Mouse (Mus musculus) hindbrain, embryonic 16.5 days (tissue): ENCODE measurements around the gene Rnase1. TPM values are rescaled to one million over a fixed set of nuclear protein-coding genes. Genes with fewer than 3 reads are reported as not detected.
"Not testable (repeated sequence)": the region's sequence is repeated elsewhere in the genome, so short reads cannot be mapped to it uniquely, and the experiment has no call there.

ENCODE experiments used
- ATAC-seq: fragments of 200-750 bp; cut with Nextera tagmentation; 2 replicates; pipeline ENCODE4 v1.8.0; 2017; ENCODE audit warnings: moderate TSS enrichment, moderate library complexity
- H3K27ac ChIP-seq: fragments of 300-500 bp; sonication (generic); 2 replicates; pipeline ENCODE4 v1.5.1; 2014; ENCODE audit warnings: low read depth, mild to moderate bottlenecking, control low read depth, low read length, moderate library complexity
- H3K27me3 ChIP-seq: fragments of 300-500 bp; sonication (generic); replicated peaks from 2 replicates; pipeline ENCODE4 v1.6.1; 2014; ENCODE audit warnings: low read length; ENCODE audit not compliant: control insufficient read depth, insufficient read depth
- H3K36me3 ChIP-seq: fragments of 300-500 bp; sonication (generic); 2 replicates; pipeline ENCODE4 v1.6.1; 2014; ENCODE audit warnings: mild to moderate bottlenecking, low read length, moderate library complexity, mixed read lengths; ENCODE audit not compliant: control insufficient read depth, insufficient read depth
- H3K4me1 ChIP-seq: fragments of 300-500 bp; sonication (generic); 2 replicates; pipeline ENCODE4 v1.6.1; 2014; ENCODE audit warnings: low read depth, low read length; ENCODE audit not compliant: control insufficient read depth, insufficient read depth
- H3K4me2 ChIP-seq: fragments of 300-500 bp; sonication (generic); 2 replicates; pipeline ENCODE4 v1.6.1; 2014; ENCODE audit warnings: mild to moderate bottlenecking, low read length, control low read depth, moderate library complexity
- H3K4me3 ChIP-seq: fragments of 300-500 bp; sonication (generic); 2 replicates; pipeline ENCODE4 v1.5.1; 2014; ENCODE audit warnings: mild to moderate bottlenecking, low read length, control low read depth, moderate library complexity
- H3K9ac ChIP-seq: fragments of 300-500 bp; sonication (generic); 2 replicates; pipeline ENCODE4 v1.6.1; 2014; ENCODE audit warnings: low read depth, mild to moderate bottlenecking, control low read depth, low read length, moderate library complexity
- H3K9me3 ChIP-seq: fragments of 300-500 bp; sonication (generic); 2 replicates; pipeline ENCODE4 v1.6.1; 2014; ENCODE audit warnings: mild to moderate bottlenecking, low read length, moderate library complexity; ENCODE audit not compliant: control insufficient read depth
- WGBS: fragments of 180-500 bp; shearing (Covaris S2); extraction: QIAGEN DNeasy Blood & Tissue Kit; methylation state at CpG from one replicate; pipeline ENCODE4 v1.1.7; 2014; 5-methylcytosine and 5-hydroxymethylcytosine counted together
- polyA plus RNA-seq: library from polyadenylated mRNA; unstranded; fragments of >200 nt; fragmentation: Nextera tagmentation; extraction: Ambion mirVana; gene quantifications from 2 replicates; pipeline ENCODE4 v1.2.1, GENCODE M21; 2015

Rnase1 gene
- 0.84 and 0.96 TPM in 2 replicates for polyA plus RNA-seq

- no peaks in the 10 kb centered on the region for H3K9me3 ChIP-seq
- no peaks in the 10 kb centered on the region for H3K4me1 ChIP-seq
- H3K4me2 ChIP-seq, result no peak within 1 kb of the TSS
- no peak within 1 kb of the TSS for H3K4me3 ChIP-seq
- H3K27ac ChIP-seq, result no peak within 1 kb of the TSS
- H3K36me3 ChIP-seq, result no peaks in the 10 kb centered on the region
- no peak for ATAC-seq
- WGBS, result 37% methylated on average over 2 of the region's 2 CpGs
- H3K9ac ChIP-seq, result no peak within 1 kb of the TSS
- no peaks in the 10 kb centered on the region for H3K27me3 ChIP-seq
These were observed at the start of gene Rnase1 for GRCm38 (mm10) chr14:51146685-51147084. Gene Rnase1 (minus strand): TSS chr14:51146785.

GRCm38 (mm10) chr14:51195681-51196080 lies 49.1 kb upstream of the Rnase1 start:
- no peaks in the 10 kb centered on the region for H3K36me3 ChIP-seq
- H3K4me2 ChIP-seq, result no peak overlapping the region
- no peak overlapping the region for H3K9ac ChIP-seq
- no peak overlapping the region for H3K4me3 ChIP-seq
- no peaks in the 10 kb centered on the region for H3K27me3 ChIP-seq
- no peak overlapping the region for H3K27ac ChIP-seq
- H3K4me1 ChIP-seq, result no peaks in the 10 kb centered on the region
- H3K9me3 ChIP-seq, result no peaks in the 10 kb centered on the region
- no peak for ATAC-seq
- 96% methylated on average over 4 of the region's 4 CpGs for WGBS

- H3K36me3 ChIP-seq, H3K4me3 ChIP-seq, H3K4me2 ChIP-seq, H3K4me1 ChIP-seq, H3K9ac ChIP-seq, H3K9me3 ChIP-seq, H3K27ac ChIP-seq, ATAC-seq, H3K27me3 ChIP-seq: not testable (repeated sequence)
- 85% methylated on average over 2 of the region's 2 CpGs for WGBS
These were observed 34.5 kb upstream of the Rnase1 start for GRCm38 (mm10) chr14:51181051-51181450.

GRCm38 (mm10) chr14:51173843-51174242 lies 27.3 kb upstream of the Rnase1 start:
- Histone ChIP-seq H3K4me2 (no peak overlapping the region), H3K4me3 (no peak overlapping the region), H3K4me1 (no peaks in the 10 kb centered on the region), H3K27me3 (no peaks in the 10 kb centered on the region), H3K27ac (no peak overlapping the region), H3K9me3 (no peaks in the 10 kb centered on the region), H3K36me3 (no peaks in the 10 kb centered on the region), H3K9ac (no peak overlapping the region)
- WGBS, result 86% methylated on average over 4 of the region's 4 CpGs
- no peak for ATAC-seq

GRCm38 (mm10) chr14:51172947-51173346 lies 26.4 kb upstream of the Rnase1 start:
- not testable (repeated sequence) for H3K4me1 ChIP-seq, H3K27me3 ChIP-seq, H3K9ac ChIP-seq, H3K36me3 ChIP-seq, H3K4me3 ChIP-seq, H3K9me3 ChIP-seq, H3K4me2 ChIP-seq, H3K27ac ChIP-seq
- WGBS, result 40% methylated on average over 4 of the region's 4 CpGs
- peak; percentile 42; the same call in 1 of the 2 replicates for ATAC-seq

GRCm38 (mm10) chr14:51172095-51172865 lies 25.7 kb upstream of the Rnase1 start:
- not testable (repeated sequence) for H3K27ac ChIP-seq, H3K9me3 ChIP-seq, H3K4me1 ChIP-seq, H3K4me2 ChIP-seq, H3K4me3 ChIP-seq, H3K27me3 ChIP-seq, H3K36me3 ChIP-seq, H3K9ac ChIP-seq
- ATAC-seq, result peak; percentile 50
- 37% methylated on average over 9 of the region's 9 CpGs for WGBS

GRCm38 (mm10) chr14:51166068-51166467 lies 19.5 kb upstream of the Rnase1 start:
- Histone ChIP-seq H3K9me3 (no peaks in the 10 kb centered on the region), H3K9ac (no peak overlapping the region), H3K36me3 (no peaks in the 10 kb centered on the region)

GRCm38 (mm10) chr14:51165435-51165834 lies 18.9 kb upstream of the Rnase1 start:
- Histone ChIP-seq H3K4me1 (no peaks in the 10 kb centered on the region), H3K4me2 (no peak overlapping the region), H3K9me3 (no peaks in the 10 kb centered on the region), H3K27me3 (no peaks in the 10 kb centered on the region), H3K9ac (no peak overlapping the region), H3K36me3 (no peaks in the 10 kb centered on the region), H3K27ac (no peak overlapping the region), H3K4me3 (no peak overlapping the region)
- no peak for ATAC-seq
- 100% methylated on average over 1 of the region's 1 CpGs for WGBS

More at GRCm38 (mm10) chr14:51166068-51166467, 19.5 kb upstream of the Rnase1 start:
- Histone ChIP-seq H3K27ac (no peak overlapping the region), H3K4me2 (no peak overlapping the region), H3K27me3 (no peaks in the 10 kb centered on the region), H3K4me3 (no peak overlapping the region), H3K4me1 (no peaks in the 10 kb centered on the region)
- ATAC-seq, result no peak

GRCm38 (mm10) chr14:51163323-51163722 lies 16.7 kb upstream of the Rnase1 start:
- ATAC-seq, H3K9me3 ChIP-seq, H3K27me3 ChIP-seq, H3K9ac ChIP-seq, H3K4me2 ChIP-seq, H3K36me3 ChIP-seq, H3K4me3 ChIP-seq, H3K27ac ChIP-seq, H3K4me1 ChIP-seq: not testable (repeated sequence)
- WGBS, result 87% methylated on average over 6 of the region's 6 CpGs
